Mouse (Mus musculus): ENCODE results near the gene Hnrnpc. TPM values are rescaled to one million over a fixed set of nuclear protein-coding genes. Genes with fewer than 3 reads are reported as not detected.

Gene Hnrnpc
- total RNA-seq, 2 experiments from 2014 or later, result 186 TPM

- DNase-seq, result no peak
Observed at GRCm38 (mm10) chr14:52024133-52024532, 79.7 kb downstream of the Hnrnpc start.

Other genes with a start within 250 kb of the Hnrnpc start
- 10 to 100 TPM; 29.5 to 34.7 TPM for gene Mettl17, start 219.2 kb downstream of the Hnrnpc start, total RNA-seq (2021)
- under 1 TPM; 0.24 to 0.97 TPM for gene Slc39a2, start 211.1 kb downstream of the Hnrnpc start, total RNA-seq (2021)
- 100 to 1,000 TPM; 337 to 338 TPM for gene Ndrg2, start 189.9 kb downstream of the Hnrnpc start, total RNA-seq (2021)
- gene Tppp2, start 185.6 kb downstream of the Hnrnpc start, total RNA-seq (2021), result not detected
- not detected for gene Rnase13, start 181.3 kb downstream of the Hnrnpc start, total RNA-seq (2021)
- 10 to 100 TPM; 60.8 to 78.7 TPM for gene Arhgef40, start 119.3 kb downstream of the Hnrnpc start, total RNA-seq (2021)
- gene Tmem253, start 88.4 kb downstream of the Hnrnpc start, total RNA-seq (2021), result 1 to 10 TPM; 4.8 to 7.0 TPM
- gene Zfp219, start 83.3 kb downstream of the Hnrnpc start, total RNA-seq (2021), result 10 to 100 TPM; 54.6 to 59.2 TPM
- not detected for gene Olfr221, start 61.6 kb downstream of the Hnrnpc start, total RNA-seq (2021)
- 1 to 10 TPM in 1 of 2 experiments, under 1 TPM in 1; 0.42 to 1.3 TPM for gene Rpgrip1, start 6.7 kb upstream of the Hnrnpc start, total RNA-seq (2021)
- 10 to 100 TPM; 53.1 to 54.0 TPM for gene Supt16, start 93.4 kb upstream of the Hnrnpc start, total RNA-seq (2021)
- gene Chd8, start 153.8 kb upstream of the Hnrnpc start, total RNA-seq (2021), result 100 to 1,000 TPM in 1 of 2 experiments, 10 to 100 TPM in 1; 71.0 to 103 TPM
- gene Tox4, start 175.1 kb upstream of the Hnrnpc start, total RNA-seq (2021), result 10 to 100 TPM; 41.7 to 52.8 TPM
- 10 to 100 TPM; 26.2 to 29.0 TPM for gene Rab2b, start 175.5 kb upstream of the Hnrnpc start, total RNA-seq (2021)
- 10 to 100 TPM; 25.4 to 32.0 TPM for gene Mettl3, start 201.1 kb upstream of the Hnrnpc start, total RNA-seq (2021)
- gene Sall2, start 224.7 kb upstream of the Hnrnpc start, total RNA-seq (2021), result 10 to 100 TPM in 1 of 2 experiments, 1 to 10 TPM in 1; 7.2 to 10.1 TPM